8 mouse cellular contexts compared by ENCODE assay signal in the genomic region with DNA sequence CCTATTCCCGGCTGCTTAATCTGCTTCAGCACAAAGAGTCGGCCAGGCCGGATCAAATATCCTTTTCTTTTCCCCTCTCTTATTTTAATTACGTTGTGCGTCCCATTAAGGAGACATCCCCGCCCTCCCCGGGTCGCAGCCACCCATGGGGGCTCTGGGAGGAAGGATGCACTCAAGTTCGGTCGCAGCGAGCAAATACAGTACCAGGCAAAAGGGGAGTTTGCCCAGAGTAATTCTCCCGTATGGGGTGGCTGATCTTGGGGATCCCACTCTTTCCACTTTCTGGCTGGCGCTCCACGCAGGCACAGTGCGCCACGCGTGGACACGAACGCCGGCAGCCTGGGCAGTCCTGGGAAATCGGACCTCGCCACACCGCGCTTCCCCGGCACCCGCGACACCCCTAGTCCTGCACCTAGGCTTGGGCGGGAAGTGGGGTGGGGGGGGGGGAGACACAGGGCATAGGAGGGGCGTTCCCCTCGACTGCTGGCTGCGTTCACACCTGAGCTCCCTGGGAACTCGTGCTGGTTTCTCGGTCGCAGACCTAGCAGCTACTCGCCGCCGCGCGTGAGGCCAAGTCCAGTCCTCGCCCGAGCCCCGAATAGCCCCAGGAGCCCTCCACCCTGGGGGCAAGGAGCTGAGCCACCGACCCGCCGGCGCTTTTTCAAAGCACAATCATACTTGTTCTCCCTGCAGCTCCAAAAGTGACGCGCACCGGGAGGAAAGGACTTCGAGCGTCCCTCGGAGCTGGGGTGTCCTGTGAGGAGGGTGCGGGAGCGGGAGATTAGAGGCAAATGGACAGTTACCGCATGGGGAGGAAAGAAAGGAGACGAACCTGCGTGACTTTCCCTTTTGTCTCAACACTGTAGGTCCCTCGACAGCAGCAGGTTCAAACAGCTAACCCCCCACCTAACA.
A peak's percentile ranks its signal among the peaks of the same experiment; 100 is the strongest.
DNase-seq lines count a peak whose midpoint lies in the region; ATAC-seq and TF ChIP-seq lines count a peak whose summit lies in the region.

No protein-coding gene starts in this region.

- TF ChIP-seq EP300 in stomach, postnatal 0 days (optimal IDR thresholded peaks at IDR 0.05): no peak

- peak; percentile 46 for ATAC-seq in cerebellum, adult (ENCODE audit: insufficient number of reproducible peaks, low FRiP score, low TSS enrichment)
- peak; percentile 57 for ATAC-seq in forebrain, embryonic 13.5 days
- peak; percentile 69 for ATAC-seq in kidney, embryonic 15.5 days (replicated peaks; ENCODE audit: low FRiP score)
- ATAC-seq in stomach, postnatal 0 days (ENCODE audit: low FRiP score, low TSS enrichment): peak; percentile 59

- peaks cover 30% of the 10 kb centered on the region for H3K4me1 ChIP-seq in forebrain, embryonic 13.5 days
- H3K4me1 ChIP-seq in kidney, embryonic 15.5 days: peaks cover 45% of the 10 kb centered on the region
- H3K4me1 ChIP-seq in megakaryocyte, embryonic 14.5 days: peaks cover 43% of the 10 kb centered on the region
- no peaks in the 10 kb centered on the region; the same call in 1 of the 2 replicates for H3K4me1 ChIP-seq in stomach, postnatal 0 days (replicated peaks; ENCODE audit: control insufficient read depth, insufficient read depth)

- H3K27me3 ChIP-seq in forebrain, embryonic 13.5 days: peaks cover 78% of the 10 kb centered on the region
- peaks cover 31% of the 10 kb centered on the region for H3K27me3 ChIP-seq in kidney, embryonic 15.5 days
- H3K27me3 ChIP-seq in megakaryocyte, embryonic 14.5 days (replicated peaks): peaks cover 45% of the 10 kb centered on the region
- no peaks in the 10 kb centered on the region for H3K27me3 ChIP-seq in stomach, postnatal 0 days (ENCODE audit: control insufficient read depth, insufficient read depth, low read length)

- H3K4me3 ChIP-seq in forebrain, embryonic 13.5 days: peak overlapping the region; percentile 31
- H3K4me3 ChIP-seq in kidney, embryonic 15.5 days (replicated peaks): peak overlapping the region; percentile 52
- peak overlapping the region; percentile 89 for H3K4me3 ChIP-seq in megakaryocyte, embryonic 14.5 days (replicated peaks)
- peak overlapping the region; percentile 51 for H3K4me3 ChIP-seq in stomach, postnatal 0 days (ENCODE audit: low read depth, low read length)

- WGBS in forebrain, embryonic 13.5 days: under 1% methylated on average over 56 of the region's 58 CpGs
- under 1% methylated on average over 58 of the region's 58 CpGs for WGBS in kidney, embryonic 15.5 days
- WGBS in stomach, postnatal 0 days: under 1% methylated on average over 56 of the region's 58 CpGs

- no peaks in the 10 kb centered on the region for H3K36me3 ChIP-seq in forebrain, embryonic 13.5 days (ENCODE audit: poor library complexity, severe bottlenecking)
- H3K36me3 ChIP-seq in kidney, embryonic 15.5 days: no peaks in the 10 kb centered on the region
- H3K36me3 ChIP-seq in megakaryocyte, embryonic 14.5 days (replicated peaks; ENCODE audit: low read length): no peaks in the 10 kb centered on the region
- no peaks in the 10 kb centered on the region for H3K36me3 ChIP-seq in stomach, postnatal 0 days (ENCODE audit: control insufficient read depth, insufficient read depth, low read length)

- H3K27ac ChIP-seq in forebrain, embryonic 13.5 days: no peak overlapping the region
- peak overlapping the region; percentile 95 for H3K27ac ChIP-seq in kidney, embryonic 15.5 days
- peak overlapping the region; percentile 90 for H3K27ac ChIP-seq in stomach, postnatal 0 days (replicated peaks)

- no peaks in the 10 kb centered on the region for H3K9me3 ChIP-seq in forebrain, embryonic 13.5 days (replicated peaks)
- no peaks in the 10 kb centered on the region for H3K9me3 ChIP-seq in kidney, embryonic 15.5 days (replicated peaks)
- no peaks in the 10 kb centered on the region for H3K9me3 ChIP-seq in megakaryocyte, embryonic 14.5 days
- no peaks in the 10 kb centered on the region for H3K9me3 ChIP-seq in stomach, postnatal 0 days (ENCODE audit: control insufficient read depth, low read length)

- peak overlapping the region; percentile 35 for H3K9ac ChIP-seq in forebrain, embryonic 13.5 days
- peak overlapping the region; percentile 74 for H3K9ac ChIP-seq in kidney, embryonic 15.5 days
- peak overlapping the region; percentile 73 for H3K9ac ChIP-seq in stomach, postnatal 0 days (ENCODE audit: low read length)

- TF ChIP-seq CTCF in stomach, postnatal 0 days (IDR thresholded peaks at IDR 0.05; ENCODE audit: low read depth): no peak

- DNase-seq in gastrocnemius, postnatal 10 days: peak; percentile 29
- no peak for DNase-seq in gastrocnemius, adult 8-10 months (ENCODE audit: low spot score in 2 of 2)
- DNase-seq in stomach, postnatal 0 days (ENCODE audit: low spot score): peak; percentile 48
- DNase-seq in thymus, postnatal 0 days (ENCODE audit: low spot score): no peak

- peak overlapping the region; percentile 58 for H3K4me2 ChIP-seq in forebrain, embryonic 13.5 days
- peak overlapping the region; percentile 82 for H3K4me2 ChIP-seq in kidney, embryonic 15.5 days
- peak overlapping the region; percentile 74 for H3K4me2 ChIP-seq in stomach, postnatal 0 days (replicated peaks; ENCODE audit: low read depth)

Comparison
In these comparisons a context has a peak if more than half of its experiments do, and no peak if none do; other contexts are left out.
1. DNase-seq: peak in gastrocnemius, postnatal 10 days (single experiment) and stomach, postnatal 0 days (single experiment); none in gastrocnemius, adult 8-10 months (0 of 2) and thymus, postnatal 0 days (single experiment).
2. H3K4me3 ChIP-seq: peak in every context shown above with its lines; median percentile 89 in megakaryocyte, embryonic 14.5 days; 52 in kidney, embryonic 15.5 days; 51 in stomach, postnatal 0 days; 31 in forebrain, embryonic 13.5 days.
3. Peak in every context shown above with its lines, with median percentiles within 50 percentile points of each other: ATAC-seq, H3K4me2 ChIP-seq and H3K9ac ChIP-seq.